In genomic region chr13:45389448-45390311, GRCm38 (mm10) we compare ENCODE assay signal across 8 mouse cellular contexts. TPM values are rescaled to one million over a fixed set of nuclear protein-coding genes. Genes with fewer than 3 reads are reported as not detected.
DNase-seq lines count a peak whose midpoint lies in the region; ATAC-seq and TF ChIP-seq lines count a peak whose summit lies in the region.

TSS of gene Mylip (plus strand) at chr13:45389742.

- WGBS in lung, embryonic 14.5 days: under 1% methylated on average over 79 of the region's 81 CpGs

- H3K4me3 ChIP-seq in lung, embryonic 14.5 days (ENCODE audit: low read depth, low read length): peak within 1 kb of the TSS; percentile 73

- no peaks in the 10 kb centered on the region for H3K36me3 ChIP-seq in lung, embryonic 14.5 days (ENCODE audit: insufficient read depth)

- TF ChIP-seq CTCF in lung, embryonic 14.5 days (IDR thresholded peaks at IDR 0.05; ENCODE audit: low read depth): peak; percentile 61

- H3K9ac ChIP-seq in lung, embryonic 14.5 days: peak within 1 kb of the TSS; percentile 71

- H3K27ac ChIP-seq in lung, embryonic 14.5 days (ENCODE audit: low read depth): peak within 1 kb of the TSS; percentile 38; the same call in 1 of the 2 replicates

- no peaks in the 10 kb centered on the region for H3K9me3 ChIP-seq in lung, embryonic 14.5 days (ENCODE audit: low read depth, low read length)

- no peaks in the 10 kb centered on the region for H3K27me3 ChIP-seq in lung, embryonic 14.5 days (ENCODE audit: insufficient read depth, low read length)

- peak; percentile 97 for ATAC-seq in lung, embryonic 14.5 days (ENCODE audit: insufficient read depth)
- ATAC-seq in neutrophil, adult 5-6 weeks (ENCODE audit: extremely low read depth, insufficient number of reproducible peaks, low FRiP score, poor library complexity, severe bottlenecking): peak; percentile 91

- peaks cover 16% of the 10 kb centered on the region for H3K4me1 ChIP-seq in lung, embryonic 14.5 days (ENCODE audit: insufficient read depth)

- DNase-seq in MN1 (ENCODE audit: low spot score): peak; percentile 96
- DNase-seq in cerebellum, adult 8-10 months: peak; percentile 99
- DNase-seq in forelimb bud, embryonic 11.5 days (ENCODE audit: low read depth, low spot score): peak; percentile 97
- peak; percentile 99 for DNase-seq in heart, postnatal 4 days
- DNase-seq in layer of hippocampus, adult 8-10 months (ENCODE audit: low spot score in 2 of 2): peak; percentile 97
- DNase-seq in lung, embryonic 14.5 days: peak; percentile 99
- DNase-seq in testis, postnatal 14 days (ENCODE audit: low spot score): peak; percentile 97

- peak within 1 kb of the TSS; percentile 99 for H3K4me2 ChIP-seq in lung, embryonic 14.5 days

RNA-seq across cellular contexts. Expression of gene Mylip, which starts in this region (rescaled TPM):
- total RNA-seq in heart, postnatal 4 days (2021): 1 to 10 TPM; 5.3 to 6.8 TPM
- total RNA-seq in layer of hippocampus, adult 8-10 months (2022): 10 to 100 TPM; 19.9 to 29.6 (median 24.4) TPM
- polyA plus RNA-seq in lung, embryonic 14.5 days (2014; fragmentation: Nextera tagmentation; extraction: Ambion mirVana): 3.8 and 3.9 TPM in 2 replicates
- 142 and 149 TPM in 2 replicates for total RNA-seq in neutrophil, adult 5-6 weeks (2017)

Comparison
In these comparisons a context has a peak if more than half of its experiments do, and no peak if none do; other contexts are left out.
1. Peak in every context shown above with its lines: DNase-seq, ATAC-seq, H3K4me3 ChIP-seq and H3K27ac ChIP-seq.